In genomic region chr8:77369671-77370070, GRCm38 (mm10) we compare ENCODE assay signal across 16 mouse cellular contexts.
"Had no signal": no experiment of that assay in that cellular context is flagged by ENCODE, and none has a peak within 500 bp of the region (broad histone marks: within the 10 kb centered on the region; RNA-seq: fewer than 3 reads in every experiment).

No protein-coding gene starts in this region.

- H3K4me3 ChIP-seq: left cerebral cortex, adult 2 months; liver, embryonic 13.5 days; midbrain, embryonic 12.5 days; midbrain, embryonic 15.5 days; neural tube, embryonic 12.5 days; neural tube, embryonic 15.5 days had no signal

- H3K4me1 ChIP-seq: liver, embryonic 13.5 days; midbrain, embryonic 15.5 days had no signal

- ATAC-seq: intestine, postnatal 0 days; lung, postnatal 0 days; midbrain, embryonic 15.5 days had no signal

- H3K36me3 ChIP-seq: liver, embryonic 13.5 days; midbrain, embryonic 12.5 days; midbrain, embryonic 15.5 days; neural tube, embryonic 12.5 days; neural tube, embryonic 15.5 days had no signal

- DNase-seq: layer of hippocampus, postnatal 36 days; liver, embryonic 13.5 days; right cerebral cortex, adult 18-20 months; right cerebral cortex, postnatal 14 days; right cerebral cortex, postnatal 4 days; thymus, postnatal 25 days had no signal

- H3K9me3 ChIP-seq: liver, embryonic 13.5 days; midbrain, embryonic 12.5 days; midbrain, embryonic 15.5 days; neural tube, embryonic 12.5 days; neural tube, embryonic 15.5 days had no signal

- H3K9ac ChIP-seq: liver, embryonic 13.5 days; lung, embryonic 14.5 days; midbrain, embryonic 12.5 days; midbrain, embryonic 15.5 days; neural tube, embryonic 12.5 days; neural tube, embryonic 15.5 days had no signal

- H3K27ac ChIP-seq: left cerebral cortex, adult 2 months; liver, embryonic 13.5 days; macrophage; midbrain, embryonic 12.5 days; midbrain, embryonic 15.5 days; neural tube, embryonic 12.5 days; neural tube, embryonic 15.5 days; stomach, postnatal 0 days had no signal

- H3K4me2 ChIP-seq: liver, embryonic 13.5 days; lung, embryonic 14.5 days; midbrain, embryonic 12.5 days; midbrain, embryonic 15.5 days; neural tube, embryonic 12.5 days; neural tube, embryonic 15.5 days had no signal

- H3K27me3 ChIP-seq: liver, embryonic 13.5 days; midbrain, embryonic 12.5 days; midbrain, embryonic 15.5 days; neural tube, embryonic 12.5 days; neural tube, embryonic 15.5 days had no signal
